Mouse (Mus musculus): Measurements from ENCODE around the gene Spint1.

The Spint1 gene

DNA sequence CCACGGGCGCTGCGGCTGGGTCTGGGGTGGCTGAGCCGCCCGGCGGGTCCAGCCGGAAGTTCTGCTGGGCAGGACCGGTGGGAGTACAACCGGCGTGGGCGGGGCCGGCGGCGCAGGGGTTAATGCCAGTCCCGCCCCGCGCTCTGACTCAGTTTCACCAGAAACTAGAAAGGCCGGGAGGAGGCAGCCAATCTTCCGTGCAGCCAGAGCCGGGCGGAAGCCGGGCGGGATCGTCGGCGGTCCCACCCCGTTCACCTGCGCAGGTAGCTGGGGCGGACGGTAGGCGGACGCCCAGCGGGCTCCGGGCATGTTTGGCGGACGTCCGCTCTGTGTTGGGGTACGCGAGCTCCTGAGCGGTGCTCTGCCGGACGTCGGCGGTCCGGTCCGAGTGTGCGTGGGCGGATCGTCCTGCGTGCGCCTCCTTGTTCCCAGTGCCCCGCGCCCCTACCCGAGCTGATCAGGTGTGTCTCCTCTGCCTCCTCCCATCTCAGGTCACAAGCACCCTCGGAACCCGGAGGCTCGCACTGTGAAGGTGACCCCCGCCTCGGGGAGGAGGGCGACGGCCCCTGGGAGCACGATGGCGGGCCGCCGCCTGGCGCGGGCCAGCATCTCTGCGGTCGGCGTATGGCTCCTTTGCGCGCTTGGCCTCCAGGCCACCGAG, at the start of gene Spint1:
Gene Spint1 (plus strand): TSS at position 153 of the 661 bp plus-strand sequence.
- DNase-seq (ENCODE audit: low spot score in 2 of 2) = no peak

DNA sequence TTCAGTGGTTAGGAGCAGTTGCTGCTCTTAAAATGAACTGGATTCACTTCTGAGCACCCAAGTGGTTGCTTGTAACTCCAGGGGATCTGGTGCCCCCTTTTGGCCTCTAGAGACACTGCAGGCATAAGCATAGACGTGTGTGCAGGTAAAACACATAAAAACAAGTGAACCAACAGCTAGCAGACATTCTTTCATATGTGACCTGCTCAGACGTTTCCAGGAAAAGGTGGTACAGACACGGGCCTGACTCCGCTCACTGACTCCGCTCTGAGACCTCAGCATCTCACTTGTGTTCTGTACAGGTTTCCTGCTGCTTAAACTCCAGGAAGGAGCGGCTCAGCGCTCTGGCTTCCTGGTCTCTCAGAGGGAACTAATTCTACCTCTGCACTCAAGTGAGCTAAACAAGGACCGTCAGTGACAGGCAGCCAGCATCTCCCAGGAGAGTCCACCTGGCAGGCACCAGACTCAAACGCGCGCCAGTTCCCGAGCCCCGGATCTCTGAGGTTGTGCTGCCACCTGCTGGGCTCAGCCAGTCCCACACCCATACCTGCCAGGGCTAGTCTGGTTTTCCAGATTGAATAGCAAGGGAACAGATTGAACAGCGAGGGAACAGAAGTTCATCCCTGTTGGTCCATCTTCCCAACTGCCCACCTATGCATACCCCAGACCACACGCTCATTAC, 48.0 kb upstream of the Spint1 start:
- DNase-seq (ENCODE audit: low spot score in 2 of 2) = peak; percentile 72 to 78

DNA sequence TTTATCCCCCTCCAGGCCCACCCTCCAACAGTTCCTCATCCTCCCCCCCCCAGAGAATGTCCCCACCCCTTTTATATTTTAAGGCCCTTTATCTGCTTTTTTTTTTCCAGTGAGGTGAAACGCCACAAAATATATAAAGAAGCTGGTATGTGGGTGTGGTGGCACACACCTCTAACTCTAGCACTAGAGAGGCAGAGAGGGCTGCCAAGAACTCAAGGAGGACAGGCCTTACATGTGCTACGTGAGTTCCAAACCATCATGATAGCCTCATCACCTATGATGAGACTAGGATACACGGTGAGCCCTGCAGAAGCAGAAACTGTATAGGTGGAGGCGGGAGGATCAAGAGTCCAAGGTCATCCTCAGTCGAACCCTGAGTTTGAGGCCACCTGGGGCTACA, 46.2 kb upstream of the Spint1 start:
- DNase-seq (ENCODE audit: low spot score in 2 of 2) = no peak

DNA sequence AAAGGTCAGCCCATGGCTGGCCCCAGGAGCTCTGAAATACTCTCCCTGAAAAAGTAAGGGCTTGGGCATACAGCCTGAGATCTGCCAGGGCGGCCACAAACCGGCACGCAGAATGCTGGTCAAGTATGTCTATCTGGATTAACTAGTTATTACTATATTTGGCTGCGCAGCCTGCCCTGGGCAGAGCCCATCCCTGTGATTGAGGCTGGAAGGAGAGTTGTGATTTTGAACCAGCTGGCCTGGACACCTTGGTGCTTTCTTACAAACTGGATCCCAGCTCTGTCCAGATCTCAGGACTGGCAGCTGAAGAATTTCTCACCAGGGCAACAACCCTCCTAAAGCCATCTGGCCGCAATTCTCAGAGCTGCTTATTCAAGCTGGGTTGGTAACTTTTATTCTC, 43.0 kb upstream of the Spint1 start:
- DNase-seq (ENCODE audit: low spot score in 2 of 2) = no peak

DNA sequence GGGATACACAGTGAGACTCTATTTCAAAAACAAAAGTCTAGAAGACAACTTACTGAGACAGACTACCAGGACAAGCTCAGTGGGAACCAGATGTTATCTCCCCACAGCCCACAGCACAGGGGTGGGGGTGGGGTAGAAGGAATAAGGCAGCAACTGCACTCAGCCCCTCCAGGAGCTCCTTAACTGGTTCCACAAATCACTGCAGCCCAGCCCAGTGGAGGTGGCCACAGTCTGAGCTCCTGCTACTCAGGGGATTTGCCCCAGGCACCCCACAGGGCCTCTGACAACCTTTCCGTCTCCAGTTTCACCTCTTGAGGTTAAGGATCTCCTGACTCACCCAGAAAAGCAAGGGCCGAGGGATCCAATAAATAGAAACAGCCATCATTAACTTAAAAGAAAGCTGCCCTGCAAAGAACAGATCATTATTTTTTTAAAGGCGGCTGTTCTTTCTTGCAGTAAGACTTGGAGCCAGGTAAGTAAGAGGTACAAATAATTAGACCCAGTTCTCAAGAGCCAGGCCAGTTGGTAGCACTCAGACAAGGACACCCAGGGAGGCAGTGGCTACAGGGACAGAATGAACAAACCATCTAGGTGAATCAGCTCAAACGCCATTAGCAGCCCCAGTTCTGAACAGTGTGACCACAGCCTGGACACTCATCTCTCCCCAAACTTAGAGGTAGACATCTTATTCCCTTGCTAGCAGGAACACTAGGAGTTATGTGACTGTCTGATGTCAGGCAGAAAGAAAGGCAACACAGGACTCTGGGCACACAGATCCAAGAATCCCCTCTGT, 40.6 kb upstream of the Spint1 start:
- DNase-seq (ENCODE audit: low spot score in 2 of 2) = no peak

DNA sequence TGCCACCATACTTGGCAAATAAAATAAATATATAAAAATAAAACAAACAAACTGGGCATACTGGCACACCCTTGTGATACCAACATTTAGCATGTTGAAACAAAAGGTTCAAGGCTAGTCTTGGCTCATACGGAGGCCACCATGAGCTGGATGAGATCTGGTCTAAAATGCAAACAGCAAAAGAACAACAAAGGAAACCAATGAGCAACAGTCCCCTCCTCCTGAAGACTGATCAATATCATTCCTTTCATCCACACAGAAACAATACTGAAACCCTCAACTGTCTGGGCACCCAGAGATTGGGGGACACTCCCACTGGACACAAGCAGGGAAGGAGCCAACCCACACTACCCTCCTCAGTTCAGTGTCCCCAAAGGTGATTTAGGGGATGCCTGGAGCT, 39.7 kb upstream of the Spint1 start:
- no peak for DNase-seq (ENCODE audit: low spot score in 2 of 2)

DNA sequence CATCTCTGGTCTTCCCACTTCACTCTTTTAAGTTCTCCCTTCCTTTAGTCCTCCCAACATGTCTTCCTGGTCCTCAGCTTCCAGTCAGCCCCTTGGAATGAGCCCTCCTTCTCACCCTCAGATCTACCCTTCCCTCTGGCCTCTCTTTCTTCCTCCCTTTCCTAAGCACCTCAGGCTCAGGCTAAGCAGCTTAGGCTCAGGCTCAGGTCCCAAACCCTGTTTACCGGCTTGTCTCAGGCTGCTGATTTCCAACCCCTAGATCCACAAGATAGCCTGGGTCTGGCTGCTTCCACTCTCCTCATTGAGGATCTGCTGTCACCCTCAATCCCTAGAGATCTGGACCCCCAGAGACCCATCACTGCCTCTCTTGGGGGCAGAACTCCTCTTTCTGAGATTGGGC, 39.1 kb upstream of the Spint1 start:
- no peak for DNase-seq (ENCODE audit: low spot score in 2 of 2)

DNA sequence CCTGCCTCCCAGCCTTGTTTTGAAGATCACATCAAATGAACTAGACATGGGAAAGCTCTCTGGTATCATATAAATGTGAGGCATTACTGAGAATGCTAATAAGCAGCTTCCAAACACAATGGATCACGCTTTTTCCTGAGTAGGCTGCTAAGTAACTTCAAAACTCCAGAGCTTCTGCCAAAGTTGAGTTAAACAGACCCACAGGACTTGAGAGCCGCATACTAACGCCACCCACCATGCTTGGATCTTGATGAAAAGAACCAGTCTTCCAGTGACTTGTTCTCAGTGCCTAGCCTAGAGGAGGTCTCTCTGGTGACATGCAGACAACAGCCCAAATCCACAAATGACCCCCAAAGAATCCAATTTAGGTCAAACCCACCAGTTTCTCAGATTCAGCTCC, 38.2 kb upstream of the Spint1 start:
- DNase-seq (ENCODE audit: low spot score in 2 of 2) = no peak

DNA sequence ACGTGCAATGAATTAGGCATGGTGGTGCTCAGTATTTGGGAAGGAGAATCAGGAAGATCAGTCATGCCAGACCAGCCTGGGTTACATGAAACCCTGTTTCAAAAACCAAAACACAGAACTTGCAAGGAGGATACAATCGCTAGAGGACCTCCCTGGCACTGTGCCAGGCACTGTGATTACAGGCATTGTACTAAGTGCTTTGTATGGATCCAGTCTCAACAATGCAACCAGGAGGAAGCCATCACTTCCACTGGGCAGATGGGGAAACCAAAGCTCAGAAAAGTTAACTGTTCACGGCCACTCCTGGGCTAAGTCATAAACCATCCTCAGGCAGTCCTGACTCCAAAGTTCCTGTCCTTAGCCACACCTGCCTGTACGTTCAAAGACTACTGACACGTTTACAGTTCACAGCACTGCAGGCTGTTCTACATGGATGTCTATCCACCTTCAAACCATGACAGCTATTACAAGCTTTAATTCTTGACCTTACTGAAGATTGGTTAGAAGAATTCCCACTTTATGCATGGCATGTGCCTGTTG, 34.2 kb upstream of the Spint1 start:
- no peak for DNase-seq (ENCODE audit: low spot score in 2 of 2)

DNA sequence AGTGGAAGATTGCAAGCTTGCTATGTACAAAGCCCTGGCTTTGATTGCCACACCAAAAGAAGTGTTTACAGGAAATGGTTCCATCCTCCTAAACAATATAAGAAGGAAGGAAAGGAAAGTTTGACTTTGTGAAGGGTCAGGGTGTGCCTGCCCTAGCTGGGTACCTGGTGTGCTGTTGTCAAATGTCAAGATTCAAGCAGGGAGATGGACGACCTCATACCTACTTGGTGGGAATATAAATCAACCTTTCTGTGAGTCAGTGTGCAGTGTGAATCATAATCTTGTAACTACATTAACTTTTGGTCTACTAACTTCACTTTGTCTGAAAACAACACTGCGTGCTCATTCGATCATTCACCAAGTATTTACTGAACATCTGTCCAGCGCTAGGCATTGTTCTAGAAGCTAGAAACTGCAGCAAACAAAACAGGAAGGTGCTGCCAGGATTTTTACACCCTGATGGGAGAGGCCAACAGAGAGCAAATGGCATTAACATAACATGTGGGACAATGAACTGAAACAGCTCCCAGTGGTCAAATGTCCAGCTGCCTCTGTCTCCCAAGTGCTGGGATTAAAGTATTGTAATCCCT, 33.2 kb upstream of the Spint1 start:
- no peak for DNase-seq (ENCODE audit: low spot score in 2 of 2)

DNA sequence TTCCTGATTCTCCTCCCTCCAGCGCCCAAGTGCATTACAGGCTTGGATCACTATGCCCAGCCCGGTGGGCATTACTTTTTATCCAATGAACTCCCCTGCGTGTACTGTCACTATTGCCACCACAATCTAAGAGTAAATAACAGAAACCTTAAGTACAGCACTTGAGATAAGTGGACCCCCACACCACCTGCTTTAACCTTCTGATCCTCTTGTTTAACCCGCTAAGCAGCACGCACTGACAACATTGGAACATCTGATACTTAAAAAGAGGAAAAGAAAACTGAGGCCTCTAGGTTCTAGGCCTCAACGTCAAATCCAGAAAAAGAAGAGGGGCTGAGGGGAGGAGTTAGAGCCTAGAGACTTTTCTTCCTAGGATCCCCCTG, 29.2 kb upstream of the Spint1 start:
- DNase-seq (ENCODE audit: low spot score in 2 of 2) = no peak

DNA sequence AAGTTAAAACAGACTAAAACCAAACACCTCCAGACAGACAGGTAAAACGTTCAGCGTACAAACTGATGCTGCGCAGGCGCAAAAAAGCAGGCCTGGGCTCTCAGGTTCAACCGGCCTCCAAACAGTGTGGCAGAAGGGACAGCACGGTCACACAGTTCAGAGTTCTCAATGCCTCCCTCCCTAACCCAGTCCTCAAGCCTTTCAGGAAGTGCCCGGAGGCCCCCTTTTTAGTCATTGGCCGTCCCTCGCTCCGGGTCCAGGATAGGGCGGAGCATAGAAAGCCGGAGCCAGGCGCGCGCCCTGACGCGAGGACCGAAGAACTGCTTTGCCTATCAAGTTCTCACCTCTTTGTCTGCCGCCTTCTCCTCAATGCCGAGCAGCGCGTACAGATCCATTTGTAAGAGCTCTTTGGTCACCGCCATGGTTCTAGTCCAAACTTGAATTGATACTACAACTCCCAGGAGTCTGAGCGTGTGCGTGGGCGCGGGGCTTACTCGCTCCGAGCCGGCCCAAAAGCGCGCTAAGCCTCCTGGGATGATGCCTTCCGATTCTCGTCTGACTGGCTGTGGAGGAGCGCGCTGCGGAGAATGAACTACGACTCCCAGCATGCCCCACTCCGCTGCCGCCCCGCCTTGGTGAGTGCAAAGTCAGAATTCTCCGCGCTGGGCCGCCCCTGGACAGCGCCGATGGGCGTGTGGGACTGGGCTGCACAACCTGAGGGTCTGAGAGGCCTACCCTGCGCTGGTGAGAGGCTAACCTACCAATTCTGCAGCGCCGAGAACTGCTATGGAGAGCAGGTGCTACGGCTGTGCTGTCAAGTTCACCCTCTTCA, 28.6 kb upstream of the Spint1 start, which contains the start of the genes Zfyve19 and Dnajc17:
Gene Zfyve19 (plus strand): TSS at position 274 of the 832 bp plus-strand sequence.
Gene Dnajc17 (minus strand): TSS at position 452 of the 832 bp plus-strand sequence.
- DNase-seq (ENCODE audit: low spot score in 2 of 2) = peak; percentile 96

DNA sequence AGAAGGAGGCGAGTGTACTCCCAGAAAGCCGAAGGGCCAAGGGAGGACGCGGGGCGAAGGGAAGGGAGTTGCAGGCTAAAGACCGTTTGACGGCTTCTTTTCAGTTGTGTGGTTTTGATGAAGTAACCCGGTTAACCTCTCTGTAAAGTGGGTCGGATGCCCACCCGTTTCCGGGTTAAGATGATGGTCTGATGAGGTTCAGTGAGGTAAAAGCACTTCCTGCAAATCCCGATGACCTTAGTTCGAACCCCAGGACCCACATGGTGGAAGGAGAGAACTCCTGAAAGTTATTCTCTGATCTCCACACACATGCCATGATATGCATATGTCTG, 28.0 kb upstream of the Spint1 start:
- no peak for DNase-seq (ENCODE audit: low spot score in 2 of 2)

DNA sequence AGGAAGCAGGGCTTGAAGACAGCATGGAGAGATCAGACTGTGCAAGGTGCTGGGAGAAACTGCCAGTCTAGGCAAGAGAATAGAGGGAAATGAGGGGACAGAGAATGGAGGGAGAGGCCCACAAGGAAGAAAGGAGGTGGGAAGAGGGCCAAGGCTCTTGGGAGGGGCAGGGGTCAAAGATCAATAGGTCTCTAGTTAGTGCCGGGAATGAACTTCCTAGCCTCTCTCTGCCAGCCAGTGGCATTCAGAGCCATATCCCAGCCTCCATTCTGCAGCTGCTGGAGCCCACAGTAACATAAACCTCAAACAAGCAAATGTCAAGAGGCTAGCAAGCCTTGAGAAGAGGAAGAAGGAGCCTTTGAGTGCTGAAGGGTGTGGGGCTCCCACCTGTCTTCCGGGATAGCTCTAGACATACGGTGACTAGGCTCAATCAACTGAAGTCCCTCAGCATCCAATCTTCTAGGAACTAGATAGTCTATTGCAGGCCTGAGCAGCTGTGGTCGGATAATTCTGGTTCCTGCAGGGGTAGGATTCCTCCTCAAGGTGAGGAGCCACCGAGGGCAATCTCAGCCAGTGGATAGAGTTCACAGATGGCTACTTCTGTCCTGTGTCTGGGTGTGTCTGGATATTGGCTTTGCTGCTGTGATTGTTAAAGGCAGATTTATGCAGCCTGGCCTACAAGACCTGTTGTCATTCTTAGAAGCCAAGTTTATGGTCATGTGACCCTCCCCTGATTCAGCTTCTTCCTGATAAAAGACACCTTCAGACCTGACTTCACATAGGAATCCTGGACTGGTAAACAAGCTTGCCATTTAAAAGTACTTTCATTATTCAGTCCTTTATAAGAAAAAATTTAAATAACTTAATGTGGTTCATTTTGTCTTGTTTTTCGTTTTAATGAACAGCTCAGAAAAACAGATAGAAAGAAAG, 7.1 kb upstream of the Spint1 start, which contains the start of gene Ppp1r14d:
Gene Ppp1r14d (minus strand): TSS at position 132 of the 930 bp plus-strand sequence.
- DNase-seq (ENCODE audit: low spot score in 2 of 2) = no peak

DNA sequence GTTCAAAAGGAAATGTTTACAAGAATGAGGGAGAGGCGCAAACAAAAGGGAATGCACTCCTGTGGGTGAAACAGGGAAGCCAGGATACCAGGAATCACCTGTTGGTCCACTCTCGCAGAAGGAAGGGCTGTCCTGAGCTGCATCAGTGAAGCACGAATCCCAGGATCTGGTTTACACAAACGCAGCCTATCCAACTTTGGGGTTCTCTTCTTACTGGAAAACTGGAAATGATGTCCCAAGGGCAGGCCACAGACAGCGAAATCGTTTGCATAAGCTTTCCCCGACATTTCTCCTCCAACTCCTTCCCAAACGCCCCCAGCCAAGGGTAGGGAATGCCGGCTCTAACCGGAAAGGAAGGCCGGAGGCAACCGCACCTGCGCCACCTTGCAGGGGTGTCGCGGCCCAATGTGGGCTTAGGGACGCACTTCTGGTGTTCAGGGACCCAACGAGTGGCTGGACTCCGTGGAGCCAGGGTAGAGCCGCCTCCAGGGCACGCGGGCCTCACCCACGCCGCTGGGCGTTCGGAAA, 416 bp upstream of the Spint1 start:
- DNase-seq (ENCODE audit: low spot score in 2 of 2) = no peak

DNA sequence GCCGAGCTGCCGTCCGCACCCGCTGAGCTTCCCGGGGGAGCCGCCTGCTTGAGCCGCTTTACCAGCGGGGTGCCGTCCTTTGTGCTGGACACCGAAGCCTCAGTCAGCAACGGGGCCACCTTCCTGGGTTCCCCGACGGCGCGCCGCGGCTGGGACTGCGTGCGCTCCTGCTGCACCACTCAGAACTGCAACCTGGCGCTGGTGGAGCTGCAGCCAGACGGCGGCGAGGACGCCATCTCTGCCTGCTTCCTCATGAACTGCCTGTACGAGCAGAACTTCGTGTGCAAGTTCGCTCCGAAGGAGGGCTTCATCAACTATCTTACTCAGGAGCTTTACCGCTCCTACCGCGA, 684 bp downstream of the Spint1 start:
- DNase-seq (ENCODE audit: low spot score in 2 of 2) = no peak

DNA sequence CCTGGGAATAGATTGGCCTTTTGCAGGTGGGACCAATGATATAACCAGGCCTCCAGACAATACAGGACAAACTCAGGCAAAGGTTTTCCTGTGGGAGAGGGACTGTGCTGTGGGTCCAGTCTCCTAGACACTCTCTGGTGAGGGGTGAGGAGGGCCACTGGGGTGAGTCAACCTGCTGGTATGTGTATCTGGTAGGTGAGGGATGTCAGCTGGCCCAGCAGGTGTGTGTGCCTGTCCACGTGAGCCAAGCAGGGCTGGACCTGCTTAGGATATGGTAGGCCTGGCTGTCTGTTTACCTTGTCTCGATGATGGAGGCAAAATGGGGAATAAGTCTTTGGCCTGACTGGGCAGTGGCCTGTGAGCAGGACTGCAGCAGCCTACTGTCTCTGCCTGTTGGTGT, 1.5 kb downstream of the Spint1 start:
- no peak for DNase-seq (ENCODE audit: low spot score in 2 of 2)

DNA sequence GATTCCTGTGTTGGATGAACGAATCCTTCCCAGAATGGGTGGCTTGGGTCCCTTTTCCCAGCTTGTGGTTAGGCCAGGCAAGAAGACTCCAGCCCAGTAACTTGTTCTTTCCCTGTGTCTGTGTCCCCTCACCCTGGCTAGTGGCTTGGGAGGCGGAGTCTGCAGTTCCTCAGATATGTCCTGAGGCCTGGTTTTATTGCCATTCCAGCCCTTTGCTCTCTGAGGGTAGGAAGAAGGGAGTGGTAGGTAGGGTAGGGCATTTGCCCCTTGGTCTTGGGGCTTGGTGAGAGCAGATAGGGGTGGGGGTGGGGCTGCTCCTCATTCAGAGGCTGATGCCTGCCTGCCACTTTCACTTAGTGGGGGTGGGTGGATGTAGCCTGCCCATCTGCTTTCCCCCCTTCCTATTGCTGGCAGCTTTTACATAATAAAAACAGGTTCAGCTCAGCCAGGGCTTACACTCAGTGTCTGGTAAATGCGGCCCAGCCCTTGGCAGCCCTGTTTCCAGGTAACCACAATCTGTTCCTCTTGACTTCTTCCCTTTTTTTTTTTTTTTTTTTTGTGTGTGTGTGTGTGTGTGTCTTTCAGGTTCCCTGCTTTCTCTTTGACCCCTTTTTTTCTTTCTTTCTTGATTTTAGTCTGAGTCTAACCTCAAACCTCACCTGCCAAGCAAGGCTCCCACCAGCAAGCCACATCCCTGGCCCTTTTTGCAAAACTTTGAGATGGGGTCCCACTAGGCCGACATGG, 3.1 kb downstream of the Spint1 start:
- no peak for DNase-seq (ENCODE audit: low spot score in 2 of 2)

DNA sequence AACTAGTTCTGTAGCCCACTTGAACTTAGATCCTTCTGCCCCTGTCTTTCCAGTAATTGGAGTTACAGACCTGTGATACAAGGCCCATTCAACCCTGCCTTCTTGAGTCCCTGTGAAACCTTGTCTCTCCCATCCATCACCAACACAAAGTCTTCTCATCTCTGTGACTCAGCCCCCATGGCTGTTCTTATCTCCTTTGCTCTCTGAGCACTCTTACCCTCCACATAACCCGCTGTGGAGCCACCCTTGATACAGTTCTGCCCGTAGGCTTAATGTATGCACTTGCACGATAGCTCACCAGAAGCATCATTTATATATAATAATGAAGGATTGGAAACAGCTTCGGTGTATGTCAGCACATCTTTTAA, 3.6 kb downstream of the Spint1 start:
- DNase-seq (ENCODE audit: low spot score in 2 of 2) = no peak

Measured in spleen, postnatal 36 days (tissue).